Mouse (Mus musculus): ENCODE measurements around the gene Larp1b. TPM values are rescaled to one million over a fixed set of nuclear protein-coding genes. Genes with fewer than 3 reads are reported as not detected.

The Larp1b gene
- polyA plus RNA-seq, 1 experiment from 2014 or later: 2.2 TPM

- ATAC-seq (ENCODE audit: low FRiP score) (no peak), DNase-seq (ENCODE audit: low spot score) (no peak)
- H3K27me3 ChIP-seq (ENCODE audit: control insufficient read depth, insufficient read depth, low read length): no peaks in the 10 kb centered on the region
- 60% methylated on average over 5 of the region's 5 CpGs for WGBS
- no peaks in the 10 kb centered on the region for H3K4me1 ChIP-seq (replicated peaks; ENCODE audit: control insufficient read depth, insufficient read depth, low read length)
- H3K9ac ChIP-seq (ENCODE audit: low read depth, low read length): no peak overlapping the region
- no peaks in the 10 kb centered on the region for H3K36me3 ChIP-seq (ENCODE audit: control insufficient read depth, insufficient read depth, low read length)
- H3K4me3 ChIP-seq (ENCODE audit: low read depth, low read length): no peak overlapping the region
- no peak overlapping the region for H3K4me2 ChIP-seq (replicated peaks; ENCODE audit: low read depth, low read length)
- H3K27ac ChIP-seq (ENCODE audit: low read depth, low read length): no peak overlapping the region
- H3K9me3 ChIP-seq (ENCODE audit: control insufficient read depth, low read length): no peaks in the 10 kb centered on the region
Measured at GRCm38 (mm10) chr3:41038297-41038916, 88.8 kb downstream of the Larp1b start.

- no peak overlapping the region for H3K9ac ChIP-seq (ENCODE audit: low read depth, low read length)
- no peaks in the 10 kb centered on the region for H3K27me3 ChIP-seq (ENCODE audit: control insufficient read depth, insufficient read depth, low read length)
- H3K36me3 ChIP-seq (ENCODE audit: control insufficient read depth, insufficient read depth, low read length): no peaks in the 10 kb centered on the region
- no peak for ATAC-seq (ENCODE audit: low FRiP score)
- no peak overlapping the region for H3K27ac ChIP-seq (ENCODE audit: low read depth, low read length)
- H3K4me1 ChIP-seq (replicated peaks; ENCODE audit: control insufficient read depth, insufficient read depth, low read length): no peaks in the 10 kb centered on the region
- no peak overlapping the region for H3K4me2 ChIP-seq (replicated peaks; ENCODE audit: low read depth, low read length)
- H3K9me3 ChIP-seq (ENCODE audit: control insufficient read depth, low read length): no peaks in the 10 kb centered on the region
- no peak for DNase-seq (ENCODE audit: low spot score)
- H3K4me3 ChIP-seq (ENCODE audit: low read depth, low read length): no peak overlapping the region
- WGBS: 61% methylated on average over 5 of the region's 5 CpGs
Measured at GRCm38 (mm10) chr3:41041241-41041640, 91.6 kb downstream of the Larp1b start.

GRCm38 (mm10) chr3:41042195-41042938 is 92.7 kb downstream of the Larp1b start:
- WGBS: 81% methylated on average over 4 of the region's 4 CpGs
- Histone ChIP-seq H3K27ac (ENCODE audit: low read depth, low read length) (no peak overlapping the region), H3K36me3 (ENCODE audit: control insufficient read depth, insufficient read depth, low read length) (no peaks in the 10 kb centered on the region), H3K4me3 (ENCODE audit: low read depth, low read length) (no peak overlapping the region), H3K4me1 (replicated peaks; ENCODE audit: control insufficient read depth, insufficient read depth, low read length) (no peaks in the 10 kb centered on the region), H3K9me3 (ENCODE audit: control insufficient read depth, low read length) (no peaks in the 10 kb centered on the region), H3K27me3 (ENCODE audit: control insufficient read depth, insufficient read depth, low read length) (no peaks in the 10 kb centered on the region), H3K9ac (ENCODE audit: low read depth, low read length) (no peak overlapping the region), H3K4me2 (replicated peaks; ENCODE audit: low read depth, low read length) (no peak overlapping the region)
- DNase-seq (ENCODE audit: low spot score) (peak; percentile 31), ATAC-seq (ENCODE audit: low FRiP score) (0 out of 2 replicates have a peak, but pooled peaks have one; percentile 56)

- ATAC-seq (ENCODE audit: low FRiP score) (no peak), DNase-seq (ENCODE audit: low spot score) (no peak)
- Histone ChIP-seq H3K9me3 (ENCODE audit: control insufficient read depth, low read length) (no peaks in the 10 kb centered on the region), H3K4me2 (replicated peaks; ENCODE audit: low read depth, low read length) (no peak overlapping the region), H3K9ac (ENCODE audit: low read depth, low read length) (no peak overlapping the region), H3K36me3 (ENCODE audit: control insufficient read depth, insufficient read depth, low read length) (no peaks in the 10 kb centered on the region), H3K4me3 (ENCODE audit: low read depth, low read length) (no peak overlapping the region), H3K27ac (ENCODE audit: low read depth, low read length) (no peak overlapping the region), H3K4me1 (replicated peaks; ENCODE audit: control insufficient read depth, insufficient read depth, low read length) (no peaks in the 10 kb centered on the region), H3K27me3 (ENCODE audit: control insufficient read depth, insufficient read depth, low read length) (no peaks in the 10 kb centered on the region)
- WGBS: 79% methylated on average over 11 of the region's 11 CpGs
Measured at GRCm38 (mm10) chr3:41043756-41044354, 94.2 kb downstream of the Larp1b start.

- no peak overlapping the region for H3K4me3 ChIP-seq (ENCODE audit: low read depth, low read length)
- H3K4me2 ChIP-seq (replicated peaks; ENCODE audit: low read depth, low read length): no peak overlapping the region
- H3K27ac ChIP-seq (ENCODE audit: low read depth, low read length): no peak overlapping the region
- no peaks in the 10 kb centered on the region for H3K9me3 ChIP-seq (ENCODE audit: control insufficient read depth, low read length)
- H3K9ac ChIP-seq (ENCODE audit: low read depth, low read length): no peak overlapping the region
- WGBS: 83% methylated on average over 6 of the region's 6 CpGs
- H3K4me1 ChIP-seq (replicated peaks; ENCODE audit: control insufficient read depth, insufficient read depth, low read length): no peaks in the 10 kb centered on the region
- no peaks in the 10 kb centered on the region for H3K27me3 ChIP-seq (ENCODE audit: control insufficient read depth, insufficient read depth, low read length)
- H3K36me3 ChIP-seq (ENCODE audit: control insufficient read depth, insufficient read depth, low read length): no peaks in the 10 kb centered on the region
- no peak for ATAC-seq (ENCODE audit: low FRiP score)
- no peak for DNase-seq (ENCODE audit: low spot score)
Measured at GRCm38 (mm10) chr3:41047838-41048237, 98.2 kb downstream of the Larp1b start.

- no peak for DNase-seq (ENCODE audit: low spot score)
Measured at GRCm38 (mm10) chr3:41053334-41053733, 103.7 kb downstream of the Larp1b start.

GRCm38 (mm10) chr3:41058395-41058794 is 108.8 kb downstream of the Larp1b start:
- no peaks in the 10 kb centered on the region for H3K4me1 ChIP-seq (replicated peaks; ENCODE audit: control insufficient read depth, insufficient read depth, low read length)
- no peak overlapping the region for H3K27ac ChIP-seq (ENCODE audit: low read depth, low read length)
- no peaks in the 10 kb centered on the region for H3K9me3 ChIP-seq (ENCODE audit: control insufficient read depth, low read length)
- WGBS: 88% methylated on average over 2 of the region's 2 CpGs
- no peak for DNase-seq (ENCODE audit: low spot score)
- H3K27me3 ChIP-seq (ENCODE audit: control insufficient read depth, insufficient read depth, low read length): no peaks in the 10 kb centered on the region
- no peak for ATAC-seq (ENCODE audit: low FRiP score)
- no peaks in the 10 kb centered on the region for H3K36me3 ChIP-seq (ENCODE audit: control insufficient read depth, insufficient read depth, low read length)
- no peak overlapping the region for H3K4me3 ChIP-seq (ENCODE audit: low read depth, low read length)
- no peak overlapping the region for H3K9ac ChIP-seq (ENCODE audit: low read depth, low read length)
- no peak overlapping the region for H3K4me2 ChIP-seq (replicated peaks; ENCODE audit: low read depth, low read length)

More at GRCm38 (mm10) chr3:41053334-41053733, 103.7 kb downstream of the Larp1b start:
- H3K4me2 ChIP-seq (replicated peaks; ENCODE audit: low read depth, low read length): no peak overlapping the region
- 95% methylated on average over 3 of the region's 3 CpGs for WGBS
- H3K4me3 ChIP-seq (ENCODE audit: low read depth, low read length): no peak overlapping the region
- H3K27me3 ChIP-seq (ENCODE audit: control insufficient read depth, insufficient read depth, low read length): no peaks in the 10 kb centered on the region
- no peaks in the 10 kb centered on the region for H3K9me3 ChIP-seq (ENCODE audit: control insufficient read depth, low read length)
- H3K36me3 ChIP-seq (ENCODE audit: control insufficient read depth, insufficient read depth, low read length): no peaks in the 10 kb centered on the region
- no peak for ATAC-seq (ENCODE audit: low FRiP score)
- no peak overlapping the region for H3K27ac ChIP-seq (ENCODE audit: low read depth, low read length)
- H3K9ac ChIP-seq (ENCODE audit: low read depth, low read length): no peak overlapping the region
- no peaks in the 10 kb centered on the region for H3K4me1 ChIP-seq (replicated peaks; ENCODE audit: control insufficient read depth, insufficient read depth, low read length)

GRCm38 (mm10) chr3:41059249-41059648 is 109.6 kb downstream of the Larp1b start:
- Histone ChIP-seq H3K9ac (ENCODE audit: low read depth, low read length) (no peak overlapping the region), H3K36me3 (ENCODE audit: control insufficient read depth, insufficient read depth, low read length) (no peaks in the 10 kb centered on the region), H3K4me1 (replicated peaks; ENCODE audit: control insufficient read depth, insufficient read depth, low read length) (no peaks in the 10 kb centered on the region), H3K27me3 (ENCODE audit: control insufficient read depth, insufficient read depth, low read length) (no peaks in the 10 kb centered on the region), H3K4me2 (replicated peaks; ENCODE audit: low read depth, low read length) (no peak overlapping the region), H3K4me3 (ENCODE audit: low read depth, low read length) (no peak overlapping the region), H3K9me3 (ENCODE audit: control insufficient read depth, low read length) (no peaks in the 10 kb centered on the region), H3K27ac (ENCODE audit: low read depth, low read length) (no peak overlapping the region)
- 92% methylated on average over 3 of the region's 3 CpGs for WGBS
- DNase-seq (ENCODE audit: low spot score): no peak
- no peak for ATAC-seq (ENCODE audit: low FRiP score)

Measured in hindbrain, embryonic 11.5 days (tissue).